Mouse (Mus musculus): Measurements from ENCODE around the gene Pdss2. TPM values are rescaled to one million over a fixed set of nuclear protein-coding genes. Genes with fewer than 3 reads are reported as not detected.
"Not testable (repeated sequence)": the region's sequence is repeated elsewhere in the genome, so short reads cannot be mapped to it uniquely, and the experiment has no call there.

Pdss2 gene
- polyA plus RNA-seq, 1 experiment, result 5.6 TPM

GRCm38 (mm10) chr10:43409506-43410230, 188.4 kb downstream of the Pdss2 start:
- 71% methylated on average over 10 of the region's 10 CpGs for WGBS
- Histone ChIP-seq H3K4me3 (replicated peaks; ENCODE audit: extremely low read depth, low read depth, low read length) (no peak overlapping the region), H3K4me1 (ENCODE audit: control insufficient read depth, insufficient read depth, low read length) (no peaks in the 10 kb centered on the region)
- no peak for TF ChIP-seq CTCF (IDR thresholded peaks at IDR 0.05; ENCODE audit: insufficient read depth, low read length)
- no peak for TF ChIP-seq POLR2A (IDR thresholded peaks at IDR 0.05; ENCODE audit: borderline replicate concordance, extremely low read depth, low read depth, low read length)
- DNase-seq, result no peak

GRCm38 (mm10) chr10:43411164-43411563, 189.9 kb downstream of the Pdss2 start:
- H3K4me3 ChIP-seq (replicated peaks; ENCODE audit: extremely low read depth, low read depth, low read length); DNase-seq; H3K4me1 ChIP-seq (ENCODE audit: control insufficient read depth, insufficient read depth, low read length): not testable (repeated sequence)
- WGBS, result 89% methylated on average over 3 of the region's 3 CpGs

DNA sequence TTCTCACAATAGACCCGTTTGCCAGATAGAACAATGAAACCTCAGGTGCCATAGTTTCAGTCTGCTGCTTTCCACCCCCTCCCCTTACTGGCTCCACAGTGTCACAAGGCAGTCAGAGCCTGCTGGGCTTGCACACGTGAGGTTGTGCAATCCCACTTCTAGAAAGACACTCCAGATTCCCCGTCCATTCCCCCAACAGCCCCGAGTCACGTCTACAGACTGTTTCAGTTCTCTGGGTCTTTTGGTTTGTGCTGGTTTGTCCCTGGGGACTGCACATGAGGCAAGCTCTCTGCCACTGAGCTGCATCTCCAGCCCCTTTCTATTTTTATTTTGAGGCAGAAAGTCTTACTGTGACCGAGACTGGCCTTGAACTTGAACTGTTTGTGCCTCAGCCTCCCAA, 196.1 kb downstream of the Pdss2 start:
- TF ChIP-seq CTCF (IDR thresholded peaks at IDR 0.05; ENCODE audit: insufficient read depth, low read length), result no peak
- TF ChIP-seq POLR2A (IDR thresholded peaks at IDR 0.05; ENCODE audit: borderline replicate concordance, extremely low read depth, low read depth, low read length), result no peak
- Histone ChIP-seq H3K4me1 (ENCODE audit: control insufficient read depth, insufficient read depth, low read length) (no peaks in the 10 kb centered on the region), H3K4me3 (replicated peaks; ENCODE audit: extremely low read depth, low read depth, low read length) (no peak overlapping the region)
- no peak for DNase-seq
- 71% methylated on average over 6 of the region's 6 CpGs for WGBS

- Histone ChIP-seq H3K4me1 (ENCODE audit: control insufficient read depth, insufficient read depth, low read length) (no peaks in the 10 kb centered on the region), H3K4me3 (replicated peaks; ENCODE audit: extremely low read depth, low read depth, low read length) (no peak overlapping the region)
- no peak for TF ChIP-seq POLR2A (IDR thresholded peaks at IDR 0.05; ENCODE audit: borderline replicate concordance, extremely low read depth, low read depth, low read length)
- TF ChIP-seq CTCF (IDR thresholded peaks at IDR 0.05; ENCODE audit: insufficient read depth, low read length), result no peak
- 65% methylated on average over 22 of the region's 22 CpGs for WGBS
- DNase-seq, result no peak
Measured at GRCm38 (mm10) chr10:43420660-43421413, 199.6 kb downstream of the Pdss2 start.

- H3K4me3 ChIP-seq (replicated peaks; ENCODE audit: extremely low read depth, low read depth, low read length), result no peak overlapping the region
- H3K4me1 ChIP-seq (ENCODE audit: control insufficient read depth, insufficient read depth, low read length), result no peaks in the 10 kb centered on the region
- TF ChIP-seq CTCF (IDR thresholded peaks at IDR 0.05; ENCODE audit: insufficient read depth, low read length) (no peak), POLR2A (IDR thresholded peaks at IDR 0.05; ENCODE audit: borderline replicate concordance, extremely low read depth, low read depth, low read length) (no peak)
- DNase-seq, result no peak
- 84% methylated on average over 15 of the region's 15 CpGs for WGBS
Measured at GRCm38 (mm10) chr10:43422061-43422770, 200.9 kb downstream of the Pdss2 start.

DNA sequence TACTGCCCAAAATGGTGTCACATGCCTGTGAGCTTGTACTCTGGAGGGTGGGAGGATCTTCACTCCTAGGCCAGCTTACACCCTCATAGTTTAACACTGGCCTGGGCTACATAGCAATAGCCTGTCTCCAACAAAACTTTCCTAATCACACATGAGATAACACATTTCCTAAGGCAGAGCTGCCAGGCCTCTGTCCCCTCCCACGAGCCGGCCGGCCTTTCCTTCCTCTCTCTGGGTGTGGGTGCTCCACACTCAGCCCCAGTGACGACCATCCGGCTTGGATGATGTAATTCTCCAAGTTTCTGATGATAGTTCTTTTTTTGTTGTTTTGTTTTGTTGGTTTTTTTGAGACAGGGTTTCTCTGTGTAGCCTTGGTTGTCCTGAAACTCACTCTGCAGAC, 203.3 kb downstream of the Pdss2 start:
- no peak for TF ChIP-seq CTCF (IDR thresholded peaks at IDR 0.05; ENCODE audit: insufficient read depth, low read length)
- TF ChIP-seq POLR2A (IDR thresholded peaks at IDR 0.05; ENCODE audit: borderline replicate concordance, extremely low read depth, low read depth, low read length), result no peak
- DNase-seq, result no peak
- Histone ChIP-seq H3K4me1 (ENCODE audit: control insufficient read depth, insufficient read depth, low read length) (no peaks in the 10 kb centered on the region), H3K4me3 (replicated peaks; ENCODE audit: extremely low read depth, low read depth, low read length) (no peak overlapping the region)
- 36% methylated on average over 5 of the region's 5 CpGs for WGBS

- TF ChIP-seq POLR2A (IDR thresholded peaks at IDR 0.05; ENCODE audit: borderline replicate concordance, extremely low read depth, low read depth, low read length), result no peak
- TF ChIP-seq CTCF (IDR thresholded peaks at IDR 0.05; ENCODE audit: insufficient read depth, low read length), result no peak
- Histone ChIP-seq H3K4me3 (replicated peaks; ENCODE audit: extremely low read depth, low read depth, low read length) (no peak overlapping the region), H3K4me1 (ENCODE audit: control insufficient read depth, insufficient read depth, low read length) (no peaks in the 10 kb centered on the region)
- 81% methylated on average over 5 of the region's 5 CpGs for WGBS
- DNase-seq, result no peak
Measured at GRCm38 (mm10) chr10:43430606-43431005, 209.3 kb downstream of the Pdss2 start.

DNA sequence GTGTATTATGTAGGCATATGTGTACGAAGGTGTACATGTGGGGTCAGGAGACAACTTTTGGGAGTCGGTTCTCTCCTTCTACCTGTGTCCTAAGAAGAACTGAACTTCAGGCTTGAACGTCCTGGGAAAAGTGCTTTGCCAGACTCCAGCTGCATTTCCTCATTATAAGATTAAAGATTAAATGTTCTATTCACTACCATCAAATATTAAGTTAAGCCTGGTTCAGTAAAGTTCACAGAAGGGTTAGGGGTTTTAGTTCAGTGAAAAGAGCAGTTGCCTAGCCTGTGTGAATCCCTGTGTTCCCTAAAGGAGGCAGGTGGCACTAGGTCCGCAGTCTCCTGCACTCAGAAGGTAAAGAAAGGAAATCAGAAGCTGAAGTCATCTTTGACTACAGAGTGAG, 213.0 kb downstream of the Pdss2 start:
- Histone ChIP-seq H3K4me3 (replicated peaks; ENCODE audit: extremely low read depth, low read depth, low read length) (no peak overlapping the region), H3K4me1 (ENCODE audit: control insufficient read depth, insufficient read depth, low read length) (no peaks in the 10 kb centered on the region)
- 91% methylated on average over 4 of the region's 4 CpGs for WGBS
- no peak for TF ChIP-seq CTCF (IDR thresholded peaks at IDR 0.05; ENCODE audit: insufficient read depth, low read length)
- TF ChIP-seq POLR2A (IDR thresholded peaks at IDR 0.05; ENCODE audit: borderline replicate concordance, extremely low read depth, low read depth, low read length), result no peak
- no peak for DNase-seq

- Histone ChIP-seq H3K4me1 (ENCODE audit: control insufficient read depth, insufficient read depth, low read length) (no peaks in the 10 kb centered on the region), H3K4me3 (replicated peaks; ENCODE audit: extremely low read depth, low read depth, low read length) (no peak overlapping the region)
- DNase-seq, result no peak
- TF ChIP-seq POLR2A (IDR thresholded peaks at IDR 0.05; ENCODE audit: borderline replicate concordance, extremely low read depth, low read depth, low read length), result no peak
- TF ChIP-seq CTCF (IDR thresholded peaks at IDR 0.05; ENCODE audit: insufficient read depth, low read length), result no peak
- 89% methylated on average over 3 of the region's 3 CpGs for WGBS
Measured at GRCm38 (mm10) chr10:43435757-43436156, 214.5 kb downstream of the Pdss2 start.

All from lung, adult 2 months (tissue).